Mouse (Mus musculus): ENCODE measurements around the gene 2010111I01Rik. TPM values are rescaled to one million over a fixed set of nuclear protein-coding genes. Genes with fewer than 3 reads are reported as not detected.

The 2010111I01Rik gene
- total and polyA plus RNA-seq, 3 experiments: 26.3 to 32.7 TPM; not detected in 1

DNA sequence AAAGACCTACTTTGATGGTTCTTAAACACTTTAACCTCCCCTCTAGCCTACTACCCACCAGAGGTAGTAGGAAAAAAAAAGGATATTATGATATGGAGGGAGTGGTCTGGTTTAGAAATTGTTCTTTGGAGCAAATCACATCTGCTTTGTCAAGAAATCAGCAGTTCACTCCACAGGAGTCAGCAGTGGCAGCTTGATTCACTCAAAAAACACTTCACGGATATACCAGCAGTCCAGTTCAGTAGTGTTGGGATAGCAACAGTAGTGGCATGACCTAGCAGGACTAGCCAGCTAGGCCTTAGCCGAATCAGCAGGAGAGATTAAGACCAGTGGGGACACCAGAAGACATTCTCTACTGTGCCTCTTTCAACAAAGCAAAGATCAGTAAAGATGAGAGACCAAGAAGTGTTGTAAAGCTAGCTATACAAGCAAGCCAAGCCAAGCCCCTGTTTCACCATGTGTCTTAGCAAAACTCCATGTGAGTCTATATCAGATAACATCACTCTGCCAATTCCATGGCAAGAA is 110.7 kb downstream of the 2010111I01Rik start:
- H3K36me3 ChIP-seq (ENCODE audit: control insufficient read depth in 1 of 2, insufficient read depth in 2 of 2, low read length in 2 of 2): no peaks in the 10 kb centered on the region
- H3K4me3 ChIP-seq (ENCODE audit: control insufficient read depth in 1 of 2, insufficient read depth in 1 of 2, low read depth in 2 of 2, low read length in 2 of 2): no peak overlapping the region
- no peak overlapping the region for H3K27ac ChIP-seq (ENCODE audit: control insufficient read depth, low read depth, low read length)
- TF ChIP-seq ELF1 (IDR thresholded peaks at IDR 0.05; ENCODE audit: low read depth, low read length) (no peak), EP300 (IDR thresholded peaks at IDR 0.05; ENCODE audit: low read depth in 1 of 2, low read length in 2 of 2) (no peak), MAX (IDR thresholded peaks at IDR 0.05; ENCODE audit: low read length) (no peak), CTCF (IDR thresholded peaks at IDR 0.05 in 2 of 3, conservative IDR thresholded peaks at IDR 0.05 in 1 of 3; ENCODE audit: control insufficient read depth in 1 of 3, insufficient read depth in 1 of 3, low read depth in 2 of 3, low read length in 3 of 3, poor library complexity in 1 of 3, severe bottlenecking in 1 of 3) (no peak), POLR2A (IDR thresholded peaks at IDR 0.05; ENCODE audit: control insufficient read depth in 1 of 2, insufficient read depth in 1 of 2, low read depth in 1 of 2, low read length in 2 of 2, poor library complexity in 1 of 2) (no peak), CHD2 (IDR thresholded peaks at IDR 0.05; ENCODE audit: low read length) (no peak), BHLHE40 (IDR thresholded peaks at IDR 0.05; ENCODE audit: borderline replicate concordance, low read depth, low read length) (no peak), GATA1 (IDR thresholded peaks at IDR 0.05; ENCODE audit: low read depth, low read length) (no peak), HCFC1 (IDR thresholded peaks at IDR 0.05; ENCODE audit: low read depth, low read length) (no peak), USF2 (IDR thresholded peaks at IDR 0.05; ENCODE audit: borderline replicate concordance in 1 of 2, insufficient read depth in 1 of 2, low read depth in 1 of 2, low read length in 2 of 2) (no peak), GABPA (IDR thresholded peaks at IDR 0.05; ENCODE audit: low read depth, low read length) (no peak), ZNF384 (IDR thresholded peaks at IDR 0.05; ENCODE audit: low read depth, low read length) (no peak), E2F4 (IDR thresholded peaks at IDR 0.05; ENCODE audit: borderline replicate concordance, low read depth, low read length) (no peak), MAZ (IDR thresholded peaks at IDR 0.05; ENCODE audit: low read depth, low read length) (no peak), USF1 (IDR thresholded peaks at IDR 0.05; ENCODE audit: low read depth, low read length) (no peak), ZKSCAN1 (IDR thresholded peaks at IDR 0.05; ENCODE audit: low read depth, low read length) (no peak), JUND (IDR thresholded peaks at IDR 0.05; ENCODE audit: low read depth, low read length) (no peak), MYB (IDR thresholded peaks at IDR 0.05; ENCODE audit: low read depth, low read length) (no peak), ETS1 (IDR thresholded peaks at IDR 0.05; ENCODE audit: low read depth, low read length) (no peak), POLR2AphosphoS5 (IDR thresholded peaks at IDR 0.05; ENCODE audit: borderline replicate concordance, low read depth, low read length) (no peak)
- DNase-seq (ENCODE audit: low read depth, low spot score): no peak
- H3K79me2 ChIP-seq (ENCODE audit: control insufficient read depth, insufficient read depth, low read length, poor library complexity): no peaks in the 10 kb centered on the region
- no peaks in the 10 kb centered on the region for H3K9me3 ChIP-seq (replicated peaks; ENCODE audit: insufficient read depth, low read length)
- H3K27me3 ChIP-seq (ENCODE audit: control insufficient read depth in 1 of 2, insufficient read depth in 2 of 2, low read length in 2 of 2): no peaks in the 10 kb centered on the region
- no peak overlapping the region for H3K9ac ChIP-seq (ENCODE audit: control insufficient read depth, low read depth, low read length, poor library complexity, severe bottlenecking)
- peaks cover 0 to 2% of the 10 kb centered on the region in 2 experiments; a peak in 2 of 4 replicates for H3K4me1 ChIP-seq (ENCODE audit: control insufficient read depth in 1 of 2, insufficient read depth in 2 of 2, low read length in 2 of 2)

DNA sequence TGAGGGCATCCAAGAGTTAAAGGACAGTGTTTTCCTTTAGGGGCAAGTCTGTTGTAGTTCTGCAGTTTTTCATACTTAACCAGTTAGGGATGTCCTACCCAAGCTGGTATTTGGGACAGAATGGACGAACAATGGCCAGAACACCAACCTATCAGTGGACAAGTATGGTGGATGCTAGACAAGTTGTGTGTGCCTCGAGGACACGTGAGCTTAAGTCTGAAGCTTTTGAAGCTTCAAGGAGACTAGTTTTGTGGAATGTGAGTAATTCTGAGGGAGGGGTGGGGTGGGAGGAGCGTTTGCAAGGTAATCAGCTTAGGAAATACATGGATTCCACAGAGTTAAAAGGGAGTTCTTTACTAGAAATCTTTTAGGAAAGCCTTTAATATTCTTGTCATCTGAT is 115.5 kb downstream of the 2010111I01Rik start:
- Histone ChIP-seq H3K9ac (ENCODE audit: control insufficient read depth, low read depth, low read length, poor library complexity, severe bottlenecking) (no peak overlapping the region), H3K4me3 (ENCODE audit: control insufficient read depth in 1 of 2, insufficient read depth in 1 of 2, low read depth in 2 of 2, low read length in 2 of 2) (no peak overlapping the region), H3K79me2 (ENCODE audit: control insufficient read depth, insufficient read depth, low read length, poor library complexity) (no peaks in the 10 kb centered on the region), H3K9me3 (replicated peaks; ENCODE audit: insufficient read depth, low read length) (no peaks in the 10 kb centered on the region), H3K4me1 (ENCODE audit: control insufficient read depth in 1 of 2, insufficient read depth in 2 of 2, low read length in 2 of 2) (no peaks in the 10 kb centered on the region), H3K27ac (ENCODE audit: control insufficient read depth, low read depth, low read length) (no peak overlapping the region), H3K27me3 (ENCODE audit: control insufficient read depth in 1 of 2, insufficient read depth in 2 of 2, low read length in 2 of 2) (no peaks in the 10 kb centered on the region), H3K36me3 (ENCODE audit: control insufficient read depth in 1 of 2, insufficient read depth in 2 of 2, low read length in 2 of 2) (no peaks in the 10 kb centered on the region)
- TF ChIP-seq RAD21 (IDR thresholded peaks at IDR 0.05; ENCODE audit: low read depth, low read length): no peak
- TF ChIP-seq JUND (IDR thresholded peaks at IDR 0.05; ENCODE audit: low read depth, low read length): no peak
- no peak for TF ChIP-seq POLR2A (IDR thresholded peaks at IDR 0.05; ENCODE audit: control insufficient read depth in 1 of 2, insufficient read depth in 1 of 2, low read depth in 1 of 2, low read length in 2 of 2, poor library complexity in 1 of 2)
- TF ChIP-seq ETS1 (IDR thresholded peaks at IDR 0.05; ENCODE audit: low read depth, low read length): no peak
- TF ChIP-seq BHLHE40 (IDR thresholded peaks at IDR 0.05; ENCODE audit: borderline replicate concordance, low read depth, low read length): no peak
- TF ChIP-seq KAT2A (conservative IDR thresholded peaks at IDR 0.05; ENCODE audit: low read depth, low read length): no peak
- no peak for TF ChIP-seq MYB (IDR thresholded peaks at IDR 0.05; ENCODE audit: low read depth, low read length)
- TF ChIP-seq EP300 (IDR thresholded peaks at IDR 0.05; ENCODE audit: low read depth in 1 of 2, low read length in 2 of 2): no peak
- TF ChIP-seq MXI1 (IDR thresholded peaks at IDR 0.05; ENCODE audit: low read depth, low read length): no peak
- TF ChIP-seq HCFC1 (IDR thresholded peaks at IDR 0.05; ENCODE audit: low read depth, low read length): no peak
- DNase-seq (ENCODE audit: low read depth, low spot score): no peak

Measured in MEL (cell line).